In the genomic region with DNA sequence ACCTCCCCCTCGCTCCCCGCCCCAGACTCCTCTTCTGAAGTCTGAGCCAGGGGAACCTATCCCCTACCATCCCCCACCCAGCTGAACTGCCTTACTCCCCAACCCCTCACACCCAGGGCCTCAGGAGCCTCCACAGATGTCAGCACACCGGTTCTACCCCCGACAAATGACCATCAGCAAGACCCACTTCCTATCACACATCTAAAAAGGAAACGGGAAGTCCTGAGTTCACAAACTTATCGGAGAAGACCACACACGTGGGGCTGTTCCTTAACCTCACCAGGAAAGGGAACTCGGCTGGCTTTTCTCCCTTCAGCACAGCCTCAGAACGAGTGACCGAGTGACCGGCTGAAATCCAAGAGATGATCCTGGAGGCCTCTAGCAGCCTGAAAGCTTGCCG, we compare ENCODE assay signal across 11 mouse cellular contexts. TPM values are rescaled to one million over a fixed set of nuclear protein-coding genes. Genes with fewer than 3 reads are reported as not detected.
DNase-seq lines count a peak whose midpoint lies in the region; ATAC-seq lines count a peak whose summit lies in the region.
"Had no signal": no experiment of that assay in that cellular context is flagged by ENCODE, and none has a peak within 500 bp of the region (broad histone marks: within the 10 kb centered on the region; RNA-seq: fewer than 3 reads in every experiment).

No protein-coding gene starts in this region.

- no peak for ATAC-seq in erythroid progenitor cell, adult 5-6 weeks (replicated peaks; ENCODE audit: low FRiP score, poor library complexity, severe bottlenecking)
- ATAC-seq: midbrain, embryonic 15.5 days had no signal

- DNase-seq in heart, adult 11 months: peak; percentile 95
- no peak for DNase-seq in heart, adult 8-10 months (ENCODE audit: low spot score)
- peak; percentile 52 for DNase-seq in layer of hippocampus, adult 9-11 months
- DNase-seq in layer of hippocampus, postnatal 14 days (ENCODE audit: low spot score in 2 of 2): no peak
- DNase-seq in thymus, postnatal 4 days: peak; percentile 48
- no peak for DNase-seq in thymus, postnatal 36 days
- DNase-seq in cerebellum, postnatal 4 days (ENCODE audit: low spot score in 2 of 2): no peak
- DNase-seq: cerebellum, adult 2 months; kidney, postnatal 10 days had no signal

RNA-seq across cellular contexts. Expression of a gene that starts 38.3 kb away (rescaled TPM):
- 10 to 100 TPM in 3 of 4 experiments, 1 to 10 TPM in 1; 9.8 to 19.2 (median 16.3) TPM for total RNA-seq in heart, adult 8-10 months (2022)
- total RNA-seq in layer of hippocampus, postnatal 14 days (2021): 10 to 100 TPM; 20.0 to 21.8 TPM
- total RNA-seq in erythroid progenitor cell, adult 5-6 weeks (2015; ENCODE audit: low replicate concordance): 2.5 and 3.8 TPM in 2 replicates
- total RNA-seq in erythroid progenitor cell, adult 5-6 weeks (2017; ENCODE audit: low replicate concordance): 0.13 and 0.61 TPM in 2 replicates

Comparison
In these comparisons a context has a peak if more than half of its experiments do, and no peak if none do; other contexts are left out.
1. DNase-seq: peak in heart, adult 11 months (single experiment), layer of hippocampus, adult 9-11 months (single experiment) and thymus, postnatal 4 days (single experiment); none in heart, adult 8-10 months (single experiment), layer of hippocampus, postnatal 14 days (0 of 2), thymus, postnatal 36 days (0 of 2) and cerebellum, postnatal 4 days (0 of 2).